ENCODE assay signal across 15 mouse cellular contexts in the genomic region with DNA sequence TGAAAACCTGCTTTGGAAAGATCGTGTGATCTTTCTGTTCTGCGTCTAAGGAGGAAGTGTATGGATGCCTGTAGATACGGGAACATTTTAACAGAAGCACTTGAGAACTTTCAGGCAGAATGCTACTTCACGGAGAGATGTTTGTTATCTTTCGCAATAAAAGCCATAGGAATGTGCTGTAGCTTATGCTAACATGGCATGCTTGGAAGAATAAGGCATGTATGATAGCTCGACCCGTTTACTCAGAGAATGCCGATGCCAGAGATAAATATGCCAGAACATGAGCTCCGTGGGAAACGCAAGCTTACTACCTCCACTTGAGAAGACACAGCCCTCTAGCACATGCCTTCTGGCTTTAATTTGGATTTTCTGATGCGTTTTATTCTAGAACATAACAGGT.
"Had no signal": no experiment of that assay in that cellular context is flagged by ENCODE, and none has a peak within 500 bp of the region (broad histone marks: within the 10 kb centered on the region; RNA-seq: fewer than 3 reads in every experiment).

No protein-coding gene starts in this region.

- H3K9ac ChIP-seq: limb, embryonic 12.5 days; limb, embryonic 15.5 days; liver, embryonic 14.5 days; liver, postnatal 0 days had no signal

- H3K4me3 ChIP-seq: limb, embryonic 12.5 days; limb, embryonic 15.5 days had no signal

- H3K4me1 ChIP-seq: limb, embryonic 15.5 days had no signal

- H3K27ac ChIP-seq: limb, embryonic 12.5 days; limb, embryonic 15.5 days; liver, embryonic 14.5 days had no signal

- H3K27me3 ChIP-seq: limb, embryonic 12.5 days; limb, embryonic 15.5 days had no signal

- DNase-seq: kidney, adult 18-20 months; kidney, adult 9 months; kidney, postnatal 14 days; kidney, postnatal 4 days; left cerebral cortex, postnatal 4 days; liver, postnatal 0 days; lung, postnatal 4 days; midbrain, embryonic 14.5 days; thymus, adult 18-20 months; thymus, postnatal 36 days had no signal

- H3K9me3 ChIP-seq: limb, embryonic 12.5 days; limb, embryonic 15.5 days had no signal

- ATAC-seq: liver, postnatal 0 days had no signal

- H3K4me2 ChIP-seq: limb, embryonic 12.5 days; limb, embryonic 15.5 days; liver, embryonic 11.5 days; midbrain, embryonic 11.5 days had no signal

- H3K36me3 ChIP-seq: limb, embryonic 12.5 days; limb, embryonic 15.5 days had no signal
